Mouse (Mus musculus): ENCODE data around the gene Gabrg2.

Gene Gabrg2

DNA sequence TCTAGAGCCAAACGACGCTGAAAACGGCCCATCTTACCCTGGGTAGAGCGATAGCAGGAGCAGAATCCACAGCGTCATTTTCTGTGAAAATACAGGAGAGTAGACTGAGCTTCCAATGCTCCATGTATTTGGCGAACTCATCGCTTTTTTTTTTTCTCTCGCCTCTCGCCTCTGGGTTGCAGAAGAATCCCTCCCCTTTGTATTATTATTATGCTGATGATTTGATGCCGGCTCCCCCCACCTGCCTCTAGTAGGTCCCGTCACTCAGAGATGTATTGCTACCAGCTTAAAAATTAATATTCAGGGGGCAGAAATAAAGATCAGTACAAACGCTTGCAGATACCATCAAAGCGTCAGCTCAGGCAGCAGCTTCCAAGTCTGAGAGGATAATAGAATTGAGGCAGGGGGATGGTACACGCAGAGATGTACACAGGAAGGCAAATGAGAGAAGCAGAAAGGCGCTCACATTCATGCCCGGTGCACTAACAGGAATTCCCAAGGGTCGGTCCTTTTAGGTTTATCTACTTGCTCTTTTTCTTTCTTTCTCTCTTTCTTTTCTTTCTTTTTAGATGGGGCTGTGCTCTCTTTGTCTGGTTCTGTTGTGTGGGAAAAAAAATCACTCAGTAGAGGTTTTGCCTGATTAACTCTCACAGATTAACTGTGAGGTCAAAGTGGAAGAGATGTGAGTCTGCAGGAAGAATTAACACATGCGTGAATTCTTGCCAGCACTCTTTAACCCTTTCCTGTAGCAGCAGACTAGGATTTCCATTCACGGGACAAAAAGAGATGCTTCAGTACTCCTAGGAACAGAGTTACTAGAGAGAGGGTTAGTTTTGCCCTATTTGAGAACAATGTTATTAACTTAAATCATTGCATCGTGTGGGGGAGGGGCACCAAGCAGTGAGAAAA lies at the start of gene Gabrg2:
Gene Gabrg2 (minus strand): TSS at position 668 of the 909 bp plus-strand sequence.
- DNase-seq (ENCODE audit: low read depth, low spot score), result no peak

DNA sequence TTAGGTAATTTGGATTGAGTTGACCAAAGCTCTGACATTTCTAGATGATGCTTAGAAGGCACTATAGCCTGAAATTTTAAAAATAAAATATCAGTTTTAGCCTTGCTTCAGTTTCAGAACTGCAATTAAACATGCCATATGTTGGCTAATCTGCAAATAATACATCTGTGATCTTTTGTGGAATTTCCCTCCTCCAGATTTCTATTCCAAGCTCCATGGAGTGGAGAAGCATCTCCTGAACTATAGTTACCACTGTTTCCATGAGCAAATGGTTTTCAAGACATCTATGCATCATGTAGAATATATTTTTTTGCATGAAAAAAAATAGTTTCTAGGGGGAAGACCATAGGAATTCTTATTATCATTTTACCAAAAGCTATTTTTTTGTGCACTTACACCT lies 47.5 kb upstream of the Gabrg2 start:
- no peak for DNase-seq (ENCODE audit: low read depth, low spot score)

DNA sequence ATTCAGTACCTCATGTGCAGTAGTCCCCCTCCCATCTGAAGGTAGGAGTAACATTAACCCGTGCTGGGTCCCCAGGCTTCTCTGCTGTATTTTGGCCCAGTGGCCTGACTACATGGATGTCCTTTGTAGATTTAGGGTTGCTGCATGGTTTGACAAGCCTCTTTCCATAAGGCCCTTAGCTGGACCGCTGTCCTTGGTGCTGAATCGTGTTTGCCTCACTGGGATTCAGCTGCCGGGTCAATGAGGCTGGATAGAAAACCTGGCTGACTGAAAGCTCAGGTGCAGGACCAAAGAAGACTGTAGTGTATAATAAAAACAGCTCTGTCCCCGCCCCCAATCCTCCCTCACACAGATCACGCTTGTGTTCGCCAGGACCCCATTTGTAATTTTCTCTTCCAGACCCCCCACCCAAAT lies 1.2 kb downstream of the Gabrg2 start:
- no peak for DNase-seq (ENCODE audit: low read depth, low spot score)

DNA sequence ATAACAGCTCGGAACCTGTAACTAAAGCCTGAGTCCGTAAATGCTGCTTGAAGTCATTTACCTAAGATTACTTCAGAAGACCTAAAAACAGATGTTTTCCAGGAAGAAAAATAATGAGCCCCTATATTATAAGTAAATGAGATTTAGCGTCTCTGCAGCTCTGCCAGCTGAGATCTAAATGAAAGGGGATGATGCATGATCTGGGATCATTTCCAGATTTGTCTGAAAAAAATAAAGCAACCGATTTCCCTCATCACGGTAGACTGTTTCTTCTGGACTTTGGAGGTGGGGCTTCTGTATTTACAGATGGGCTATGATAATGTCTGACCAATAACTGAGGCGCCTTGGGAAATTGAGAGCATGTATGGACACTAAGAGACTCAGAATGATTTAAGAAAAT lies 20.5 kb downstream of the Gabrg2 start:
- DNase-seq (ENCODE audit: low read depth, low spot score), result no peak

DNA sequence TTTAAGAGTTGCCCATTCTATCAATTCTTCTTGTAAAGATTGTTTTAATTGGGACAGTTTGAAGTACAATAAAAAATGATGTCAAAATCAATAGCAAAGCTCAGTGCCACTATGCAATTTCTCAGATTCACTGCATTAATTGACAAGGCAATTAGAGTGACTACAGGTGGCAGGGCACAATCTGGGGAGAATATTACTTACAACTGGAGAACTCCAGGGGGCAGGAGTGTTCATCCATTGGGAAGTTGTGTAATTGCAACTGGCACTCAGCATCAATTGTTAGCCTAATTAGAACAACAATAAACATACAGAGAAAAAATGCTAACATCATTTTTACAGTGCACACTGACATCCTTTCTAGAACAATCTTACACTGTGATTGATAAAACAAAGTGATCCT lies 32.1 kb downstream of the Gabrg2 start:
- no peak for DNase-seq (ENCODE audit: low read depth, low spot score)

DNA sequence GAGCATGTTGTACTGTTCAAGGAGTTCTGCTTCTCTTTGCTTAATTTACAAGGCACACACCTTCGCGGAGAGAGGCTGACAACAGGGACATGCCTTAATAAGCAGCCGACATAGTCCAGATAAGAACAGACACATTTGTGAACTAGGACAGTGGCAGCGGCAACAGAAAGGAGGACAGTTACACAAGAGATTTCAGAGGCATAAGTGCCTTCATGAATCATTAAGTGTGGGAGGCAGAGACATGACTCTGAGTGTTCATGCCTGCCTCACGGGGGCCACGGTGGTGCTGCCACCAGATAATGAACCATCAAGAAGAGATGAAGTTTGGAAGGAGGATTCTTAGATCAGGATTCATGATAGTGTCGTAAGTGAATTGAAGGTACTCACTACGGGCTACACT lies 38.0 kb downstream of the Gabrg2 start:
- DNase-seq (ENCODE audit: low read depth, low spot score), result no peak

DNA sequence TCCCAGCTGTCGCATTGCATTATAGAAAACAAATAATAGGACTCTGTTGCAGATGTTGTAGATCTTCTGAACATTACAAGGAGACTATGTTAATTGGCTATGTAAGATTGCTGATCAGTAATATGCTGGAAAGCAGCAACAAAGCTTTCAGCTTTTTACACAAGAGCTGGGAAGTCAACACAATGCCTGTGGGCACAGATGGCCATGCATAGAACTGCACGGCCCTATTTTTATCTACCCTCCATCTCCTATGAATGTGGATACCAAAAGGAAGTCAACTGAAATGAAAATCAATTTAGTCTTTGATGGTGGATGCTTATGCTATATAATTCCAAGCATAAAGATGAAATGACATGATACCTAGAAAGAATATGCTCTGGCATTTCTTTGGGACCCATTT lies 47.1 kb downstream of the Gabrg2 start:
- DNase-seq (ENCODE audit: low read depth, low spot score), result no peak

DNA sequence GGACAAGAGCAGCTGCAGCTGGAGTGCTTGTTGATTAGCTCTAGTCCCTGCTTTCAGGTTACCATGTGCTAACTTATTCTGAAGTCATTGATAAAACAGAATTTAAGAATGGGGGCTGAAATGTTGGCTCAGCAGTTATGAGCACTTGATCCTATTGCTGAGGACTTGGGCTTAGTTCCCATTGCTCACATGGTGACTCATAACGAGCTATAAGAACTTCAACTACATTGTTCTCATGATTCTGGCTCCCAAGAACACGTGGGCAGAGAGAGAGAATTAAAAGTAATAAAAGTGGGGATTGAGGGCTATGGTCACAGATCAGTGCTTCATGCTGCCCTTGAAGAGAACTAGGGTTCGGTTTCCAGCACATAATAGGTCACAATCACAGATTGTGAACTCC lies 48.8 kb downstream of the Gabrg2 start:
- no peak for DNase-seq (ENCODE audit: low read depth, low spot score)

DNA sequence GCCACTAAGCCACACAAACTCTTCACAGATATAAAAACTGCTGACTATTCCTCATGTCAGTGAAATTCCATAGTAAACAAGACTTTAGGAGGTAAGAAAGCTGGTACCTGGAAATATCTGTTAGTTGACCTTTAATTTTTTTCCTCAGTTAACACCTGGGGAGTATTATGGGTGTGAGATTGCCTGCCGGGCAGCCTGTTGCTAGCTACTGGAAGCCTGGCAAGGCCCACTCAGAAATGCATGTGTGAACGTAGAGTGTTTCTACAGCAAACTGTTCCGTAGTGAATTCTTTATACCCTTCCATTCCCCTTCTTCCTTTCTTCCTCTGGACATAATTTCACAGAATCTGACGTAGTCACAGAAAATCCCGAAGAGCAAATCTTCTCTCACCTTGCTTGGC lies 55.2 kb downstream of the Gabrg2 start:
- DNase-seq (ENCODE audit: low read depth, low spot score), result no peak

DNA sequence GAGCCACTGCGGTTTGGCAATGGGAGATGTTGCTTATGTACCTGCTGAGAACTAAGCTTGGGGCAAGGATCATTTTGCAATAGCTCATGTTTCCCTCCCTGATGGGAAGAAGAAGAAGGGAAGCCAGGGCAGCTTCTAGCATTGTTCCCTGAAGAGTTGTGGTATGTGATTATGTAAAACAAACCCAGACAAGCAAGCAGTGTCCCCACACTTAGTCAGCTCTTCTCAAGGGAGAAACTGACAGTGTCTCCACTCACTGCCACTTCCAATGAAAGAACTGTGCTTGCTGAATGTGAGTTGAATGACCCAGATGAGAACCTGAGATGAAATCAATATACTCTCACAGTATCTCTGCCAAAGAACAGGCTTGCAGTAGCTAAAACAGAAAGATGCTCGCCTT lies 62.7 kb downstream of the Gabrg2 start:
- DNase-seq (ENCODE audit: low read depth, low spot score), result no peak

DNA sequence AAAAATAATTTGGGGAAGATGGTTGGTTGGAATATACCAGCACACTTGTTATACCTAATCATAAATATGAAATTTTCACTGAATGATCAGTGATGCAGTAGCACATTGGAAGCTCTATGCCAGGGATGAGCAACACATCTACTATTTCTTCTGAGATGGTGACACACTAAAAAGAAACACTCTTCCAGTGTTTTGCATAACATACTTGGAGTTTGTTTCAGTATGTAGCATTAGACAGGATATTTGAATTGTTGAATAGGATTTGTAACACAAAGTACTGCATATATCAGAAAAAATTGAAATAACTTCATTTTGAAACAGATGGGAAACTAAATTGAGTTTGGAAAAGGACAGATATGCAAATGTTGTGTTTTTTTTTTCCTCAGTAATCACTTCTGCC lies 81.8 kb downstream of the Gabrg2 start:
- DNase-seq (ENCODE audit: low read depth, low spot score), result no peak

DNA sequence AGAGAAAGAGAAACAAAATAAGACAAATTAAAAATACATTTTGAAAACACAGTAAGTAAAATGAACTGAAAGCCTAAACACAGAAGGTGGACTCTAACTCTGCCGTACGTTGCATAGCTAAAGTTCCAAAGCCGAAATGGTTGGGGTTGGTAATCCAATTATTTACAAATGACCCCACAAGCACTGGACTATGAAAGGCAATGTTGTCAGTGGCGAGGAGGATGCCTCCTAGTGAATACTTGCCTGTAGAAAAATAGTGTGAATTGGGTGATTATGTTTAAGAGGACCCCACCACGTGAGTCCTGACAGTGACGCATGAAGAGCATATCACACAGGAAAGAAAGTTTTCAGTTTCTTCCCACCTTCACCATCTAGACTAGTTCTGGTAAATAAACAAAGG lies 86.6 kb downstream of the Gabrg2 start:
- no peak for DNase-seq (ENCODE audit: low read depth, low spot score)

DNA sequence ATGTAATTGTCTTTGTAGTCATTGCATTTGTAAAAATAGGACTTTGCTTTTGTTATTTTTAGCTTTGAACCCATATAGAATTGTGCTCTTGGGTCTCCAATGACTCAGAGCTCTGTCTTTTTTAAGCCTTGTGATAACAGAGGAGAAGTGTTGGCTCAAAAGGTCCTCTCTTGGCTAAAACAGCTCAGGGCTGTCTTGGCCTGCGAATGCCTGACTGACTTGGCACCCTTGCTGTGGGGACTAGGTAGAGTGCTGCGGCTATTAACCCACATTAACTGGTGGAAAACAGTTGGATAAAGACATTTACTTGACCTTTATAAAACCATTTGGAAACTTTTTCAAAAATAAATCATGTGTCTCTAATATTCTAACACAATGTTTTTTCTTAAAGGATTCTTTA lies 97.0 kb downstream of the Gabrg2 start:
- DNase-seq (ENCODE audit: low read depth, low spot score), result no peak

Measured in retina, adult 2 months (tissue).